Mouse (Mus musculus) ovary, postnatal 10 days (tissue): ENCODE results near the gene Ubqln2.

Source experiments
- DNase-seq: peaks from one replicate; pipeline ENCODE4 v3.0.0; 2022; ENCODE audit warnings: low spot score

The Ubqln2 gene

GRCm38 (mm10) chrX:153497688-153498516 is at the start of gene Ubqln2:
Gene Ubqln2, plus strand, starts transcription at chrX:153498227.
- peak; percentile 63 for DNase-seq

- no peak for DNase-seq
Measured at GRCm38 (mm10) chrX:153451946-153452345, 46.1 kb upstream of the Ubqln2 start.

DNA sequence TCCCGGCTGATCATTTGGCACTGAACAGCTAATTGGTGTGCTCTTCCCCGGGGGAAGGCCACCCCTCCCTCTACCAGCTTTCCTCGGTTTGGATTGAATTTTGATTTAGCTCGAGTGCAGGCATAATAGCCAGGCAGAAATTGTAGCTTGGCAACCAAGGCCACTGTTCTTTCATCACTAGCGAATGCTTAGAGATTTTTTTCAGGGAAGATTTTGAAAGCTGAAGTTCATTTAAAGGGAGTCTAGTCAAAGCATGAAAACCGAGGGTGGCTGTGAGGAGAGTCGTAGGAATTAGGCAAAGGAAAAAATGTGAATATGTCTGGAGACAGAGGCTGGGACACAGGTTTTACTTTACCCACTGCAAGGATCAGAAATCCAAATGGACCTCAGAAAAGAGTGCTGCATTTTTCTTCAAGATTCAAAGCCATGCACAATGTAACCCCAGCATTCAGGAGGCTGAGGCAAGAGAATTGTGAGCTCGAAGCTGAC is 21.2 kb upstream of the Ubqln2 start:
- DNase-seq, result no peak

DNA sequence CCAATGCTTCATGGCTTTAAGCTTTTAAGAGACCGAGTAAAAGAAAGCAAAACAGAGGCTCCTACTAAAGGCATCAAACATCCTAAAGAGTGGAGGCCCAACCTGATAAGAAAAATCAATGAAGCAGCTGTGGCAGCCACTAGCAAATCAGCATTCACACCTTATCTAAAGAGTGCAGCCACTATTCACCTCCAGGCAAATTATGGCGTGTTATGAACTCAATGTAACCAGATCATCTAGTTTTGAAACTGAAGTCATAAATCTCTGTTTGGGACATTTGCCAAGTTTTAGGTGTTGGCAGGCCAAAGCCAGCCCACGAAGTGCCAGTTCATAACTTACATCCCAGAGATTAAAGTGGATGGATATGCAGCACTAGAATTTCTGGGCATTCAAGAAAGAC is 5.7 kb upstream of the Ubqln2 start:
- no peak for DNase-seq

DNA sequence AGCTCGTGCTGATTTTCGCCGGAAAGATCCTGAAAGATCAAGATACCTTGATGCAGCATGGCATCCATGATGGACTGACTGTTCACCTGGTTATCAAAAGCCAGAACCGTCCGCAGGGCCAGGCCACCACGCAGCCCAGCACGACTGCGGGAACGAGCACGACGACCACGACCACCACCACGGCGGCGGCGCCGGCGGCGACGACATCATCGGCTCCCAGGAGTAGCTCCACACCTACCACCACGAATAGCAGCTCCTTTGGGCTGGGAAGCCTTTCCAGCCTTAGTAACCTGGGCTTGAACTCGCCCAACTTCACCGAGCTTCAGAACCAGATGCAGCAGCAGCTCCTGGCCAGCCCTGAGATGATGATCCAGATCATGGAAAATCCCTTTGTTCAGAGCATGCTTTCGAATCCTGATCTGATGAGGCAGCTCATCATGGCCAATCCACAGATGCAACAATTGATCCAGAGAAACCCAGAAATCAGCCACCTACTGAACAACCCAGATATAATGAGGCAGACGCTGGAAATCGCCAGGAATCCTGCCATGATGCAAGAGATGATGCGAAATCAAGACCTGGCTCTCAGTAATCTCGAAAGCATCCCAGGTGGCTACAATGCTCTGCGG is 752 bp downstream of the Ubqln2 start:
- no peak for DNase-seq

DNA sequence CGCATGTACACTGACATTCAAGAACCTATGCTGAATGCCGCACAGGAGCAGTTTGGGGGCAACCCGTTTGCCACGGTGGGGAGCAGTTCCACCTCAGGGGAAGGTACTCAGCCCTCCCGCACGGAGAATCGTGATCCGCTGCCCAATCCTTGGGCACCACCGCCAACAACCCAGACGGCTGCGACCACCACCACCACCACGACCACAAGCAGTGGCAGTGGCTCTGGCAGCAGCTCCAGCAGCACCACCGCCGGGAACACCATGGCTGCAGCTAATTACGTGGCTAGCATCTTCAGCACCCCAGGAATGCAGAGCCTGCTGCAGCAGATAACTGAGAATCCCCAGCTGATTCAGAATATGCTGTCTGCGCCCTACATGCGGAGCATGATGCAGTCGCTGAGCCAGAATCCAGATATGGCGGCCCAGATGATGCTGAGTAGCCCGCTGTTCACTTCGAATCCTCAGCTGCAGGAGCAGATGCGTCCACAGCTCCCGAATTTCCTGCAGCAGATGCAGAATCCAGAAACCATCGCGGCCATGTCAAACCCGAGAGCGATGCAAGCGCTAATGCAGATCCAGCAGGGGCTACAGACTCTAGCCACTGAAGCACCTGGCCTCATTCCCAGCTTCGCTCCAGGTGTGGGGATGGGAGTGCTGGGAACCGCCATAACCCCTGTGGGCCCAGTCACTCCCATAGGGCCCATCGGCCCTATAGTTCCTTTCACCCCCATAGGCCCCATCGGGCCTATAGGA is 1.4 kb downstream of the Ubqln2 start:
- no peak for DNase-seq

- peak; percentile 2 for DNase-seq
Measured at GRCm38 (mm10) chrX:153500047-153500345, 2.0 kb downstream of the Ubqln2 start.

- no peak for DNase-seq
Measured at GRCm38 (mm10) chrX:153505954-153506353, 7.9 kb downstream of the Ubqln2 start.

- DNase-seq, result no peak
Measured at GRCm38 (mm10) chrX:153515491-153515890, 17.5 kb downstream of the Ubqln2 start.

- DNase-seq, result no peak
Measured at GRCm38 (mm10) chrX:153528399-153528798, 30.4 kb downstream of the Ubqln2 start.
